Mouse (Mus musculus) C2C12 (cell line): ENCODE results near the gene Prss32.

Source experiments
- CTCF ChIP-seq: IDR thresholded peaks from one replicate; pipeline ENCODE4 v1.5.1; 2011; ENCODE audit not compliant: control insufficient read depth, insufficient read depth, insufficient read length
- MYOD1 ChIP-seq: IDR thresholded peaks from one replicate; pipeline ENCODE4 v1.6.1; 2011; ENCODE audit warnings: low read depth; ENCODE audit not compliant: control insufficient read depth, insufficient read length
- MYOG ChIP-seq: IDR thresholded peaks from one replicate; pipeline ENCODE4 v1.6.1; 2011; ENCODE audit not compliant: control insufficient read depth, insufficient read length; ENCODE audit errors: extremely low read depth
- USF1 ChIP-seq: IDR thresholded peaks from one replicate; pipeline ENCODE4 v1.6.1; 2011; ENCODE audit warnings: low read depth, mild to moderate bottlenecking, control low read depth, moderate library complexity

DNA sequence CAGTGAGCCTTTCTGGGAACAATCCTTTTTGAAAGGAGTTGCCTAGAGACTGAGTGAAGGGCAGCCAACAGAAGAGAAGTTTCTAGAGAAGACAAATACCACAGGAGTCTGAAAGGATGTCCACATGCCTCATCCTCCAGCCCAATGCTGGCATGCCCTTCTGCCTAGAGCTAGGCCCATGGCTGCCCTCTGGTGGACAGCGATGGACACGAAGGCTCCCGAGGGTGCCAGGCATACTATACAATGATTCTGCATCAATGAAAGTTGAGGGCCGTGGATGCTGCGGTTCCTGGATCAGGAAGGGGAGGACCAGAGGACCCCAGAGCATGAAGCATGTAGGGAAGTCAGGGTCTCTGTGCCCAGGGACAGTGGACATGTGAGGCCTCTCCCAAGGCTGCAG lies 9.6 kb downstream of the Prss32 start:
- TF ChIP-seq CTCF (peak; percentile 57), MYOG (no peak), MYOD1 (no peak), USF1 (no peak)
